Mouse (Mus musculus) embryo, embryonic 11.5 days (tissue): Measurements from ENCODE around the gene Tenm2.

Experiments used
- DNase-seq: peaks from one replicate; pipeline ENCODE4 v3.0.0-alpha.2; 2012; ENCODE audit warnings: low read depth, low spot score

Tenm2 gene

DNA sequence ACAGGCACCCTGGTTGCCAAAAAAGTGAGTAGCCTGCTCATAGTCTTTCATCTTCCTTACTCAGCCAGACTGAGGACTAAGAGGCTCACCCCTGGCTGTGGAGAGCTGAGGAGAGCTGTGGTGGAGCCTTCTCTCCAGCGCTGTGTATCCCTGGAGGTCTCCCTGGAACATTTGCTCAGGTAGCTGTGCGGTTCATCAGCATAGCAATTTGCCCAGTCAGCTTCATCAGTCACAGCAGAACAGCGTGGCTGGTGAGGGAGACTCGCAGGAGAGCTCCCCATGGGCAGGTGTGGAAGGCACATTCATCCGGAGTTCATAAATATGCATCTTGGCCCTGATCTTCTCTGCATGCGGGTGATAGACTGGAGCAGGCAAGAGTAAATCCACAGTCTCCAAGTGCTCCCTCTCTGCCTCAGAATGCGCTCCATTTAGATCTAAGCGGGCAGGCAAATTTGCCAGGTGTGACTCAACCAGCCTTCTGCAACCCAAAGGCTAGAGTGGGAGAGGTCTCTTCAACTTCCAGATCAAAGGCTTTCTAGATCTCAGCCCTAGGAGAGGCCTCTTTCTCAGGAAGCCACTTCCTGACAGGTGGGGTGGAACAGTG, 751.2 kb downstream of the Tenm2 start:
- no peak for DNase-seq

DNA sequence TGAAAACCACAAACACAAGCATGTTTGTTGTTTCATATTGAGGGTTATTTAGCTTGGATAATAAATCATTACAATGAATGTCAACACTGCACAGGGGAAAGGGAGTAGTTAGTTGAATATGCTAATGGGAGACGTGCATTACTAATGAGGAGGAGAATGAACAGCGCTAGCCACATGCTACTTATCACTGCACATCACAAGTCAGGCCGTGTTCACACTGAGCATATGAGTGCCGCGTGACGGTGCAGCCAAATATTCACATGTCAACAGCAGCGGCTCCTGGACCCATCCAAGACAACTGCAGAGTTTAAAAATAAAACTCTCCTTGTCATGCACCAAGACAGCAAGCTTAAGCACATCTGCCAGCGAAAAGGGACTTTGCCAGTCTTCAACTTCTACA, 753.6 kb downstream of the Tenm2 start:
- no peak for DNase-seq

DNA sequence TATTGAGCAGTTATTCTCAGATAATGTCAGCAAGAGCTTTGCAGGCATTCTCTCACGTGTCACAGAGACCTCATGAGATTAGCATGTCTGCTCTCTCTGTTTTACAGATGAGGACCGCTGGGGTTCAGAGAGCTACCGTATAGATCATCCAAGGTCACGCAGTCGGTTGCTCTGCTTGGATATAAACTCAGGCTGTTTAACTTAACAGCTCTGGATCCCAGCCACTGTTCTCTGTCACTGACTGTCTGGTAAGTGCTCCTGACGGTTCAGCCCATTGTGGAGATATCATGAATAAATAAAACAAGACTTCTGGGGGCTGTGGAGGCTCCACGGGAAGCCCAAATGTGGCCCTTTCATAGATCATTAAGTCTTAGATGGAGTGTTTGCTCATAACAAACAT, 754.2 kb downstream of the Tenm2 start:
- DNase-seq = no peak

DNA sequence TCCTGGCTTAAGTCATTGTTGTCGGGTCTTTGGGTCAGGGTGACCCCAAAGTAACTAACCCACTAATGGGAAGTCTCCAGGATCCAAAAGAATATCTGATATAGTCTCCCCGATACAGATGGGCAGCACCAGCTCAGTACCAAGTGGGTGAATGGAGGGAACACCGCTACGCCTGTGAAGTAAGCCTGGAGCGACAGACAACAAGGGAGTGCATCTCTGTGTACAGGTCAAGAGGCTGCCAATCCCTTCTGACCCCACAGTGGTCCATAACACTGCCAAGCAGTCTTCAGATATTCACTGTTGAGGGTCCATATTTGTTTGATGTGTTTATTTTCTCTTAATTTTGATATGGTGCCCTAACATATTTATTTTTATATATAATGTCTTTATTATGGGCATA, 754.7 kb downstream of the Tenm2 start:
- DNase-seq = no peak

DNA sequence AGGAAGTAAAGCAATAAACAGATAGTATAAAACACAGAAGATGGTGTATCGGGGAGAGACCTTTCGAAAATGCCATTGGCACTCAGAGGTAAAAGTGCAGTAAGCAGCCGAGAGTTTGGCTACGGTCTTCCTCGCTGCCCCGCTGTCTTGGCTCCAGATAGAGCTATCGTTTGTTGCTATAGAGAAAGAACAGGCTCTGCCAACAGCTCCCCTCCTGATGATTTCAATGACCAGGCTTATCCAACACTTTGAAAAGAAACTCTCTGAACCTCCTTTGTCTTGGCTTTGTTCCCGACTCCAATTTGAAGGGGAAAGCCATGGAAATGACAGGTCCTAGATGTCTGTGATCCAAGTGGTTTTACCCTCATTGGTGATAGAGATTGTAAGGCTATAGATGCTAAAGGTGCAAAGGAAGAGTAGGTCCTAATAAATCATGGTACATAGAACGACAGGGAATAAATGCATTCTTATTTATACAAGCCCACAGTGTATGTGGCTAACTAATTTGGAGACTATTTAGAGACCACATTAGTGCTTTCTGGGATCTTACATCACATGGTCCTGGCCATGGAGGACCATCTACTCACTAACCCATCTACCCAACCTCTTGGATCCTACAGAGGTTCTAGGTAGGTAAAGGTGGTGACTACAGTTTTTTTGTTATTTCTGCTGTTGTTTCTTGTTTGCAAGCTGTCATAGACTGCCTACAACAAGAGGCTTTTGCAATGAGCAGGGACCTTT, 765.8 kb downstream of the Tenm2 start:
- no peak for DNase-seq

DNA sequence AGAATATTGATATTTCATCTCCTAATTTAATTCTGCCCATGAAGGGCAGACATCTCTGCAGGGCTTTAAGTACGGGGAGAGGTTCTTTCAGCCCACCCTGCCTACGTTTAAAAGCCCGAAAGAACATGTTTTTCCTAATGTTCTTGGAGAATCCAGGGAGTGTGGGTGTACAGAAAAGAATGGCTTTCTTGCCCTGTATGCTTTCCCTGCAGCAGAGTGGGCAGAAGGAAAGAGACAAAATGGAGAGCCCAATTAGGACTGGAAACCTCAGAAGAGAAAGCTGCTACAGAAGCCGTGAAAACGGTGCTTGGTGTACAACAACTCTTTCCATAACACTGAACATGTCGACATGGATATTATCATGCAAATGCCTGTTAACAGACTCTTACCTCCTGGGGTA, 777.3 kb downstream of the Tenm2 start:
- no peak for DNase-seq

DNA sequence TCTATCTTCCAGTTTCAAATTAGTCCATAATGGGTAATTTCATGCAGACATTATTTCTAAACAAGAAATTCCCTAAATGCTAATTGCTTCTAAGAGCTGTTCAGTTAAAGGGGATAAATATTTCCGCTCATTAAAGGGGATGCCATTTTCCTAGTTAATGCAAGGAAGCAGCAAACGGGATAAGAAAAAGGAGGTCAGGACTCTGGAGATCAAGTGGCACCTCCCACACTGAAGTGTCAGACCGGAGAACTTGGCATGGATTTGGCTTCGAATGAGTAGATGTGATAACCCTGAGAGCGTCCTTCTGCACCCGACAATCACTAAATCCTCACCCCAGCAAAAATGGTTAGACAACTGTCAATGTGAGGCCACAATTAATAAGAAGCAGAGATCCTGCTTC, 781.7 kb downstream of the Tenm2 start:
- DNase-seq = no peak

DNA sequence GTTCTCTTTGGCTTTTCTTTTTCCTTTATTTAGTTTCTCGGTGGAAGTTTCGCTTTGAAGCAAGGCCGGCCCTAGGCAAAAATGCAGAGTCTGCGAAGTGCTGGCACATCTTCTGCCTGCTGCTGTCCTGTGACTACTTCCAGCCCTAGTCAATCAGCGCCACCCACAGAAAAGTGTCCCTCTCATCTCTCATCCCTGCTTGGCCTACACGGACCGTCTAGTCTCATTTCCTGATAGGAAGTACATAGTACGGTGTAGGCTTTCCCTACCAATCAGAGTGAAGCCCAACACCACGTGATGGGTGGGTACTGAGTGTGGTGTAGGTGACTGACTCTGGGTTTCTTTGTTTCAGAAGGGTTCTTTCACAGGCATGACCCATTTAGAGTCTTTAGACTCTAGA, 783.3 kb downstream of the Tenm2 start:
- no peak for DNase-seq

DNA sequence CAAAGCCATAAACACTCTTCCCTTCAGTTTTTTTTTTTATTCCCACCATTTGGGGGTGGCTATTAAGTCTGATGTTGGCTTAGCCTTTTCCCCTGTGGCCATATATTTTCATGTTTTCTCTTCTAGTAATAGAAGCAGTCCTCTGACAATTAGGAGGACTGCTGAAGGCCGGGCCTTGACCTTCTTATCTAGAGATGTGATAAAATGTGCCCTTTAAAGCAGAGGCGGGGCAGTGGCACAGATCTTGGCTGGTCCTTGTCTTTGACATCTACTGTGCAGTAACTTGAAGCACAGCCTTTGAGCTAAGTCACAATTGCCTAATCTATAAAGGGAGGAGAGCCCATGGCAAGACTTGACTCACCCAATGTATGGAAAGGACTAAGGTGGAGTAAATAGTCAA, 789.4 kb downstream of the Tenm2 start:
- DNase-seq = no peak

DNA sequence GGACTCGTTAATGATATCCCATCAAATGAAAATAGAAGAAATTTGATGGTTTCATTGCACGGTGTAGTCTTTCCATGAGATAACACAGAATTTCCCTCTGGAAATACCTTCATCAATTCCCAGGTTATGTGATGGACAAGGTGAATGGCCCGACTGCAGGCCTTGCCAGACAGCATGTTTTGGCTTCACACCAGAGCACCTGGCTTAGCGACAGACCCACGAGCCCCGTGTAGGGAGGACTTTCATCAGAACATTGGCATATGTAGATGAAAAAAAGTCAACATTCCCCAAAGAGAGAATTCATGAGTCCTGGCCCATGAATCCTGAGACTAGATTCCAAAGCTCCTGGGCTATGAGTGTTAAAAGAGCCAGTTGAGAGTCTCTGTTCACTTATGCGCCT, 791.9 kb downstream of the Tenm2 start:
- no peak for DNase-seq

DNA sequence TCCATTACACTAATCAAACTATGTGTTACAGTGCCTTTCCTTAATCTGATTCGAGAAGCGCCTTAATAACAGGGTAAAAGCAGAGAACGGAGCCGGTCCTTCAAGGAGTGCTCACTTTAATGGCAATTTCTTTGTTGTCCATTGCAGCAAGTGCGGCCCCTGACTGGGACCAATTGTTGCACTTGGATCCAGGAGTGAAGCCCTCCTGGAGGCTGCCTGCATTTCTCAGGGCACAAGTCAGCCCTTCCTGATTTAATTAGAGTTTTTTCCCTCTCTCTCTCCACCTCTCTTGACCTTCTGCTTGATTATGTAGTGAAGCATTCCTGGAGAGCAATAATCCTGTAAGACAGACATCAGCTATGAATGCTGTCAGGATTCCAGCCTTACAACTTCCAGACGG, 794.0 kb downstream of the Tenm2 start:
- DNase-seq = no peak

DNA sequence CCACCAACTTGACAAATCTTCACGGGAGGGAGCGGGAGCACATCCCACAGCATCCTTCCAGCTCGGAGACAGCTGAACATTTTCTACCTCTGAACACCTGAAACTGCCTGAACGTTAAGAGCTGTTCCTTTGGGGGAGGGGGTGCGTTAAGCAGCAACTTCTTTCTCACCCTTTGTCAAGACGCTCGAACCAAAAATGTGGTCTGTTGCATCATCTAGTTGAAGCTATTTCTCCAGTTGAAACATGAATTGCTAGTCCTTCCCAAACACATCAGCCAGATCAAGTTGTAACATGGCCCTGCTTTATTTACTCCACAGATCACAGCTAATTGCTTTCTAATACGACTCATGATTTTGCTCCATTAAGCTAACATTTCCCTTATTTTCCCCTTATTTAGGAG, 799.5 kb downstream of the Tenm2 start:
- DNase-seq = no peak

DNA sequence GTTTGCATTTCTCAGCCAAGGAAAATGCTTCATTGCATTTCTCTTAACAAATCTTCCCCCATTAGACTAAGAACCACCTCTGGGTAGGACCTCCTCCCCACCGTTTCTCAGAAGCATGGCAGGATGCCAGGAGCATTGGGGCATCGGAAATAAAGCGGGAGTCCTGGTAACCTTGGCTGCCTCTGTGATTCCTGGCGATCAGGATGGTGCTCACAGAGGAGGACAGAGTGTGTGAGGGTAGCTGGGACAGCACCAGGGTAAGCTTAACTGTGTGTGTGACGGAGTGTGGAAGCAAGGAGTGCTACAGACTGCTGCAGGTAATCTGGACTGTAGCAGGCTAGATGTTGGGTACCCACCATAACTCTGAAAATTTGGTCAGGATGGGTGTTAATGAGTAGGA, 806.8 kb downstream of the Tenm2 start:
- DNase-seq = no peak

DNA sequence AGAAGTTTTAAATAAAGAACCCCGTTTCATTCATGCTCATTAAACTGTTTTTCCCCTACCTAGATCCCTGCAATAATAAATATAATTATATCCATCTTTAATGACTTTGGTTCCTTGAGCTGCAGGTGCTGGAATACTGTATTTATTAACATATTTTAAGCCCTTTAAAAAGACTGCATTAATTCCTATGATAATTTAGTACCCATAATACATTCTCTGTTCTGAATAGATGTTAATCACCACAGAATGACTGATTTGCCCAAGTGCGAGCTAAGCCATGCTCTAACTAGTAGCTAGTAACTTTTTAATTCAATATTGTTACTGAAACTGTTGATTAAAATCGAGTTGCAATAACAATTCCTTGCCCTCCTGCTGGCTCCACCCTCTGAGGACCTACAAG, 810.8 kb downstream of the Tenm2 start:
- no peak for DNase-seq

DNA sequence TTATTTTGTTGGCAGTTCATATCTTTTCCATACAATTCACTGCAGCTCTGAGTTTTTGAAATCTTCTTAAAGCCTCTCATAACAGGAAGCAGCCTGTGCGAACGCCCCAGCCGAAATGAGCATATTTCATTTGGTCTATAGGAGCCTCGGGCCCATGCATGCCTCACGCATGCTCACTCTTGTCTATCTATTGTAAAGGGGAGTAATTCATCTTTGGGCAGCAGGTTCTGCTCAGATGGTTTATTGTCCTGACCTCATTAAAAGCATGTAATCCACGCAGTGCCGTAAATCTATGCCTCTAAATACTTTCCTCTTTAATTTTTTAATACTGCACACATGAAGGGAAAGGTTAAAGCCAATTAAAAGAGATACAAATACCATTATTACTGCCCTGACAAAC, 815.7 kb downstream of the Tenm2 start:
- no peak for DNase-seq

DNA sequence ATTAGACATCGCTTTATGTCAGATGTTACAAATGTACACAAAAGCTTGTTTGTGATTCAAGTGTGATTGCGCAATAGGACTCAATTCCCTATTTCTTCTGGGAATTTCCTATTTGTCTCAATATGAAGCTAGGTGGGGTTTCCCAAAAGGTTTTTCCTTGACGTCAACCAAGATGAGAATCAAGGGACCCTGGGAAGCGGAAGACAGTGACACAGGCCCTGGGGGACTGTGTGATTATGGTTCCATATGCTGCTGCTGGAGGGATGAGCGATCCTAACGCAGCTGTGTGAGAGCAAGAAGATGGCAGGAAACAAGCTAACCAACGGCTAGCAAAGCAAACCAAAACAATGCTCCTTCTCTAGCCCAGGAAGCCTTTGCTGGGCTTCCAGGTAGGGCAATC, 820.5 kb downstream of the Tenm2 start:
- no peak for DNase-seq

DNA sequence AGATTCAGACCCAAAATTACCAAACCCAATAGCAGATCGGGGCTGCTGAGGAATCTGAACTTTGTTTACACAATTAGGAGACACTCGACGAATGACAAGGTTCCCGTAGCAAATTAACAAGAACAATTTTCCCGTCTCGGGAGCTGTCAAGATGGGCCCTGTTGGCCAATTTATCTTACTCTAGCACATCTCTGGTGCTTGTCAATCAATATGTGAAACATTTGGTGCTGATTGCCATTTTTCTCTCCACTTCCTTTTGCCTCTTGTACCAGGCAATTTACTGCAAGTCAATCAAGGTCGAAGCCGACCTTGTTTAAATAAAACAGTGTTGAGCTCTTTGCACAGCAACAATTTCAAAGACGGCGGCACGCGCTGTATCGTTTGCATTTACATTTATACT, 824.9 kb downstream of the Tenm2 start:
- DNase-seq = no peak

DNA sequence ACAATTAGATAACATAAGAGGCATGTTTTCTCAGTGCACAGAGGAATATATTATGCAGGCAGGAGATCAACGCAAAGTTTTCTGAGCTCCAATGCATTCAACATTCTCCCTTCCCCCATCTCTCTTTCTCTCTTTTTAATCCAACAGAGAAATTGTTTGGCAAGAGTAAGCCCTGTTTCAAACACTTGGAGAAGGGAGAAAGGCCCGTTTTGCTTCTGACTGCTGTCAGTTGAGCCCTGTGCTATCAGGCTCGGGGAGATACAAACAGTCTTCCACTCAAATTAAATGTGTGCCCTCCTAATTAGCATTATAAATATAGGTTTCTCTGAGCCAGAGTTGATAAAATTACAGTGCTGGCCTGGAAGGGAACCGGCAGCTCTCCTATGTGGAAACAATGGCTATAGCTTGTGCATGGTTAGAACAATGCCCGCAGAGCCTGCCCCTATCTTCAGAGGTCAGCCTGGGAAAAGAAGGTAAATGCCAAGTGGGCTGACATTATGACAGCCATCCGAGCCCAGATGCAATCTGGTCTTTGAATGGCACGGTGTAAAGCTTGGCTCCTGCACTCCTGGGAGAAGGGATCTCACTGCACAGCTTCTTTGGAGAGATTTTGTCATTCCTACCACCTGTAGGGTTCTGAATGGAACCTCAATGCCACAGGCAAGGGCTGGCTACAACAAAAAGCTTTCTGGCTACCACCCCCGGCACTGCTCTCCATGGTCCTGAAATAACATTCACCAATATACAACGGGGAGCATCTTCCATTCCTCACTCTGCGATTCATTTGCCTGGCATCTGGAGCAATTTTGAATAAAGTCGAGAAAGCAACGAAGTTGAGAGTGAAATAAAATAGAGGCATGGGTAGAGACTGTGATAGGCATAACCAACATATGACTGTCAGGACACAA, 839.7 kb downstream of the Tenm2 start:
- DNase-seq = peak; percentile 37

DNA sequence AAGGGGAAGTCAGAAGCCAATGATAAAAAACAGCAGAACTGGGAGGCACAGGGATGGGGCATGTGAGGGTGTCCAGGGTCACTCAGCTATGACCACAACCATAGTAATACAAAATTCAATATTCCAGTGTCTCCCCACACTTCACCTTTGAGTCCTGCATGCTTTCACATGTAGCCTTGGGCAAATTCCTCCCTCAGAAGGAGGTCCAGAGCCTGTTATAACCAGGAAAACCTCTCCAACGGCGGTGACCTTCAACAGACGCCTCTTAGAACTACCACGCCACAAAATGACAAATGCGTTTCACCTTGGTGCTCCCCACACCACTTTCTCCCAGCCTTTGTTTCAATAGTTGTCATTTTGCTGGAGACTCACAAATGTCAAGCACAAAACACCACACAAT, 851.1 kb downstream of the Tenm2 start:
- no peak for DNase-seq

DNA sequence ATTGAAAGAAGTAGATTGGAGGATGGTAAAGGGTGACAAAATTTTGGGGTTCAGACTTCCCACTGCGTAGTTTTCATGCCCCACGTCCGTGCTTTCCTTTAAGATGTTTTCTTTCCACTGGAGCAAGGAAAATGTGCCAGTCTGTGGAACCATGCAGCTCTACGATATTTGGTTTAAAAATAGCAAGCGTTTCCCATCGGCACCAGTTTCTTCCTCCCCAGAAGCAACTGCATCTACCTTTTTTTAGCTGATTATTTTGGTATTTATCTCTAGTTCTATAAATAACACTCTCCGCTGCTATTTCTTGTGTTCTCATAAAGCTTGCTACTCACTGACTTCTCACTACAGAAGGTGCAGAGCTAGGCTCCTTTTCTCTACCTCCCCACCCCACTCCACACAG, 864.0 kb downstream of the Tenm2 start:
- DNase-seq = no peak

DNA sequence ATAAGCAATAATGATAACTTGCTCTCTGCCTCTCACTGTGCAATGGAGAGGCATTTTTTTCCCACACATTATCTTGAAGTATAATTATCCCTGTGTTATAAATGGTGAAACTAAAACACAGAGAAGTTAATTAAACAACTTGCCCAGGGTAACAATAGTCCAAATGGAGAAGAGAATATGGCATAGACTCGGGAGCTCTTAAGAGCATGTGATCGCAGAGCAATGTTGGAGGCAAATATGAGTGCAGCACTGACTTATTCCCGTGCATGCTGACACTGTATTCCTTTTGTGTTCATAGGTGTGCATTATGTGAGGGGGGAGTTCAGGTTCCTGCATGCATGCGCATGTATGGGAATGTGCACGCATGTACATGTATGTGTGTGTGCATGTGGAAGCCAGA, 870.7 kb downstream of the Tenm2 start:
- no peak for DNase-seq

DNA sequence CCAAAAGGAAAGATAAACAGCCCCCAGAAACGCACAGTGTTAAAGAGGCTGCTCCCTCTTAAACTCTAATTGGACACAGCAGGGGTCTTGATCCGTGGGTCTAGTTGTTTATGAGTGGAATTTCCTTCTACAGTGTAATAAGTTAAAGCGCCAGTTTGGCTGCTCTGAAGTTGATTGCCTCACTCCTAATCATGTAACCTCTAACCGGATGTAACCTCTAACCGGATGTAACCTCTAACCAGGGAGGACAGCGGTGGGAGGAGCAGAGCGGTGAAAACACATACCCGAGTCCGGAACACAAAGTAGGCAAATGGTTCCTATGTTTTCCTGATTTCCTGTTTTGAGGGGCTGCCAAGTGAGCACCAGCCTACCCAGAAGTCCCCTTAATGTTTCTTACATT, 871.3 kb downstream of the Tenm2 start:
- DNase-seq = no peak

DNA sequence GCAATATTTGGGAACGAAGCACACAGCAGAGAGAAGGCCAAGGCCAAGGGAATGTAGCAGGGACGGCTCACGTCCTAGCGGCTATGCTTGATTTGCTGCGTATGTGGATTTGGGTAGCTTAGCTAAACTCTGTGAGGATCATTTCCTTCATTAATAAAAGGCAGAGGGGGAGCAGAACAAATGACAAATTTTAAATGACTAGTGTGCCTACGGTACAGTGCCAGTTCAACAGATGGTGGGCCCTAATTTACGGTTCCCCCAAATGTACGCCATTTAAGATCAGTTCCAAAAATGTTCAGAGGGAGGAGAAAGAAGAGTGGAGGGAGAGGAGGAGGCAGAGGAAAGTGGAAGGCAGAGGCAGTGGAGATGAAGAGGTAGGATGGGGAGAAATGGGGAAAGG, 873.2 kb downstream of the Tenm2 start:
- no peak for DNase-seq
